Mouse (Mus musculus) spleen, adult 2 months (tissue): Measurements from ENCODE around the gene Tshz3.

Source experiments
- CTCF ChIP-seq: fragments of 200-500 bp; IDR thresholded peaks from 2 replicates; pipeline ENCODE4 v1.5.1; 2011; ENCODE audit warnings: mild to moderate bottlenecking, inconsistent platforms; ENCODE audit not compliant: insufficient read depth, insufficient read length, insufficient replicate concordance; ENCODE audit errors: extremely low read depth
- POLR2A ChIP-seq: fragments of 200-500 bp; IDR thresholded peaks from 2 replicates; pipeline ENCODE4 v1.6.1; 2011; ENCODE audit warnings: low read depth, low read length, inconsistent platforms

DNA sequence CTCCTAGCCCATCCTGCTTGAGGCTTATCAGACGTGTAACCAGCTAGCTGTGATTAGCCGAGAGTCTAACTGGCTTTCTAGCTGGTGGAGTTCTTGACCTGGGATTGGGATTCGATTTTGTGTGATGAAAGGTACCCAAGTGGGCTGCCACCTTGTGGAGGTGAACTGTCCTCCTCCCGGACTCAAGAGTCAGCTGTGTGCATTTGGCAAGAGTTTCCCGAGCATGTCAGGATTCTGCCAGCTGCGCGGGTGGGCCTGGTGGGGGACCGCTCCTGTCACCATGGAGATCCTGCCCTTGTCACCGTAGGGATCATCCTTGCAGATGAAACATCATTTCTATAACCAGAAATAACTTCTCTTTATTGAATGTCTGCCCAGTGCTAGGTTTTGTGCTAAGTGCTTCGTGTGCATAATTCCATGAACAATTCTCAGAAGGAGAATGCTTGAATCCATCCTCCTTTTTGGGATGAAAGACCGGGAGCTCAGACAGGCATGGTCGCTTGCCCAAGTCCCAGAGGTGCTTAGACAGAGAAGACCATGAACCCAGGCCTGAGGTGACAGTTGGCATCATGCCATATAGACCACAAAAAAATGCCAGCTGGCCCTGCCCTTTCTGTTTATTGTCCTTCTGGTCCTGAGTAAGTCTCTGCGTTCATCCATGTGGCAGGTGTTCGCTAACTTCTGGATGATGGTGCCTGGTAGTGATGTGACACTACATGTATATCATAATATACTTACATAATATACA lies 38.6 kb downstream of the Tshz3 start:
- TF ChIP-seq POLR2A: no peak
- no peak for TF ChIP-seq CTCF
